Mouse (Mus musculus): ENCODE measurements at regions not wholly inside any gene's neighbourhood (a gene's known extent, or its start where the extent isn't known, plus 50 kb on each side); places are given as distances from the start of the nearest gene placed in this dataset.

GRCm38 (mm10) chr12:97952204-97952603, 307.1 kb downstream of the Galc start:
- DNase-seq (ENCODE audit: low spot score in 2 of 2): peak; percentile 12 to 21

DNA sequence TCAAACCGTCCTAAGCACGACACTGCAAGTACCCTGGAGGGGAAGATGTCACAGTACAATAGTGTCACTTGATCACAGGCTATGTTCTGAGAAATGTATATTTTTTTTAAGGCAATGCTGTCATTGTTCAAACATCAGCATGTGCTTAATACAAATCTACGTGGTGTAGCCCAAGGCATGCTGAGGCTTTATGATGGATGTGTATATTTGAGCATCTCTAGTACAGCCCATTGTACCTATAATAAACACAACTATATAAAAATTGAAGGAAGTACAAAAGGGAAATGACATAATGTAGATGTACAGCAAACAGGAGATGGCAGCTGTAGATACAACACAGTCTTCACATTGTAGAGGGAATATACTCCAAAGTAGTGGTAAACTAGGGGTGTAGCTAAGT, 309.2 kb downstream of the Galc start:
- no peak for DNase-seq (ENCODE audit: low spot score in 2 of 2)
- intact Hi-C loops (cut with DNase I): no loop called here

More at GRCm38 (mm10) chr12:97952204-97952603, 307.1 kb downstream of the Galc start:
- intact Hi-C loops (cut with DNase I): no loop called here

GRCm38 (mm10) chr12:97947421-97947820, 311.8 kb downstream of the Galc start:
- intact Hi-C loops (cut with DNase I): no loop called here

DNA sequence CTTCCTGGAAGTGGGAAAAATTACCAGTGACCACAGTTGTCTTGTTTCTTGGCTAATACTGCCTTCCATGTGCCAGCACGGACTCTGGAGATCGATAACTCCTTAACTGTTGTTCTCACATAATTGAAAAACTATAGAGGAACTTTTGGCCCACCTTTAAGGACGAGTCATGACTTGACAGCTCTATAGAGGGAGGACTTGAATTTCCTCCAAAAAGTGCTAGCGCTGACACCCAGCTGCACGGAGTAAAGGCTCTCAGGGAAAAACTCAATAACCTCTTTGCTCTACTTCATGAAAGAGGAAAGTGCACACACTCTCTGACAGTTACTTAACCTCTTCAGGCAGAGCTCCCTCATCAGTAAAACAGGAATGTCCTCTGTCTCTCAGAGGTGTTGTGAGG, 320.9 kb downstream of the Galc start:
- intact Hi-C loops (cut with DNase I): no loop called here
- no peak for DNase-seq (ENCODE audit: low spot score in 2 of 2)

More at GRCm38 (mm10) chr12:97947421-97947820, 311.8 kb downstream of the Galc start:
- no peak for DNase-seq (ENCODE audit: low spot score in 2 of 2)

- intact Hi-C loops (cut with DNase I): no loop called here
- DNase-seq (ENCODE audit: low spot score in 2 of 2): no peak
Observed at GRCm38 (mm10) chr12:97929877-97930276, 329.4 kb downstream of the Galc start.

GRCm38 (mm10) chr12:97927036-97927435, 332.2 kb downstream of the Galc start:
- intact Hi-C loops (cut with DNase I): no loop called here
- no peak for DNase-seq (ENCODE audit: low spot score in 2 of 2)

- DNase-seq (ENCODE audit: low spot score in 2 of 2): no peak
- intact Hi-C loops (cut with DNase I): no loop called here
Observed at GRCm38 (mm10) chr12:97921349-97922264, 337.7 kb downstream of the Galc start.

- DNase-seq (ENCODE audit: low spot score in 2 of 2): peak in 1 of 2 experiments; percentile 7
- intact Hi-C loops (cut with DNase I): no loop called here
Observed at GRCm38 (mm10) chr12:97918416-97918815, 340.8 kb downstream of the Galc start.

GRCm38 (mm10) chr12:97915026-97915425, 344.2 kb downstream of the Galc start:
- intact Hi-C loops (cut with DNase I): no loop called here
- DNase-seq (ENCODE audit: low spot score in 2 of 2): no peak

GRCm38 (mm10) chr12:97912730-97913129, 346.5 kb downstream of the Galc start:
- intact Hi-C loops (cut with DNase I): no loop called here
- DNase-seq (ENCODE audit: low spot score in 2 of 2): no peak

DNA sequence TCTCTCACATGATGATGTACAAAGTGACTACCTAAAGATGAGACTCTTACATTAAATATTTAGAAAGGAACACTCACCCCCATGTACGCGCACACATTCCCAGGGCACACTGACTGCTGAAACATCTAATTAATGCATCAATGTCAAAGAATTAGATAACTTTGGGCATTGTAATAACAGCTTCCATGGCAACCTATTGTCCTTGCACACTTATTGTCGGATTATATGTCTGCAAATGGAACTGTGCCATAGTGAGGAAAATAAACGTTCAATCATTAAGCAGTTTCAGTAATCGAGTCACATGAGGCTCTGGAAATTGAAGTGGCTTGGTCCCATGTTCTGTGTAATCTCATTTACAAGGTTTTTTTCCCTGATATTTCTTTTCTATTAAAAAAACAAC, 360.0 kb downstream of the Galc start:
- intact Hi-C loops (cut with DNase I): no loop called here
- no peak for DNase-seq (ENCODE audit: low spot score in 2 of 2)

DNA sequence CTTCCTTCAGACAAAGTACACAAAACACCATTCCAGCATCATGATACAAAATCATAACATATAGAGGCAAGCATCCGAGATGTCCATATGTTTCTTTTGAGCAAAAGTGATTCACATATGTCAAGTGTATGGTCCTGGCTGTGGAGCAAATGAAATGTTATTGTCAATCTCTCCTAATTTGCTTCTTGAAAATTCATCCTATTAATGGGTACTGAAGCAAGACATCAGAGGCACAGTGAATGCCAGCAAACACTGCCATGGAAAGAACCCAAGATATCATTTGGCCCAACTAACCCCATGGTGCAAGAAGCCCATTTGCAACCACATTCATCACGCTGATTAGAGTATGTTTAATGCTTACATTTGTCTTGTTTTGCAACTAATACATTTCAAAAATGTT, 361.1 kb downstream of the Galc start:
- no peak for DNase-seq (ENCODE audit: low spot score in 2 of 2)
- intact Hi-C loops (cut with DNase I): no loop called here

DNA sequence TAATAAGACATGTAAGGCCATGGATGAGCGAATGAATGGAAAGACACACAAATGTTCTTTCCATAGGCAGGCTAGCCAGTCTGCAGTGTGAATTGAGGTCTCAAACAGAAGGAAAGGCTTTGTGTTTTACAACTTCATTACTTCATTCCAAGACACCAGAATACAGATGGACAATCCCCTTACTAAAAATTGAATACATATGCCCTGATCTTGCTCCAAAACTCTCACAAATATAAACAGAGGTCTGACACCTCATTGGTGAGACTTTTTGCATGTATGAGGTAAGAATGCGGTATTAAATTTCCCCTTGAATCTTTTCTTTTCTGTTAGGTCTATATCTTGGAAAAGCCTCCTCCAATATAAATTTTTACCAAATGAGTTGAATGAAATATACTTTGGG, 363.3 kb downstream of the Galc start:
- intact Hi-C loops (cut with DNase I): no loop called here
- DNase-seq (ENCODE audit: low spot score in 2 of 2): no peak

- DNase-seq (ENCODE audit: low spot score in 2 of 2): peak in 1 of 2 experiments; percentile 10
- intact Hi-C loops (cut with DNase I): no loop called here
Observed at GRCm38 (mm10) chr12:97888801-97889455, 370.3 kb downstream of the Galc start.

GRCm38 (mm10) chr12:97888291-97888800, 370.9 kb downstream of the Galc start:
- intact Hi-C loops (cut with DNase I): no loop called here
- no peak for DNase-seq (ENCODE audit: low spot score in 2 of 2)

DNA sequence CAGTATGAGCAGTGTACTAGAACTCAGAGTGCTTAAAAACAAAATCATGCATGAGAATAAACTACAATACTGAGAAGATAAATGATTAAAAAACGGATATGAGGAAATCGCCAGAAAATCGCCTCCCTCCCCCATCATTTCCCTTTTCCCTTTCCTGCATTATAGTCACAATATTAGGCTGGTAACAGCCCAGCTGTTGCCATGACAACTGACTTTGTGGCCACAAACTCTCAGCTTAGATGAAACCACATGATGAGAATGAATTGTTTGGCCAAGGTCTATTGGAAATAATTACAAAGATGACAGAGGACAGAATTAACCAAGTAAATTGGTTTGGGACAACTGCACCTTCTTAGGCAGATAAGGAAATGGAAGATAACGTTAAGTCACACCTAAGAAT, 376.8 kb downstream of the Galc start:
- DNase-seq (ENCODE audit: low spot score in 2 of 2): no peak

GRCm38 (mm10) chr12:97872391-97872790, 386.9 kb downstream of the Galc start:
- peak; percentile 70 to 76 for DNase-seq (ENCODE audit: low spot score in 2 of 2)
- intact Hi-C loops (cut with DNase I): loop anchor here (5.0 to 10.0 kb wide), 2 partner anchors 310 to 348 kb away; no protein-coding TSS in a partner anchor

More for the DNA sequence above, 376.8 kb downstream of the Galc start:
- intact Hi-C loops (cut with DNase I): no loop called here

DNA sequence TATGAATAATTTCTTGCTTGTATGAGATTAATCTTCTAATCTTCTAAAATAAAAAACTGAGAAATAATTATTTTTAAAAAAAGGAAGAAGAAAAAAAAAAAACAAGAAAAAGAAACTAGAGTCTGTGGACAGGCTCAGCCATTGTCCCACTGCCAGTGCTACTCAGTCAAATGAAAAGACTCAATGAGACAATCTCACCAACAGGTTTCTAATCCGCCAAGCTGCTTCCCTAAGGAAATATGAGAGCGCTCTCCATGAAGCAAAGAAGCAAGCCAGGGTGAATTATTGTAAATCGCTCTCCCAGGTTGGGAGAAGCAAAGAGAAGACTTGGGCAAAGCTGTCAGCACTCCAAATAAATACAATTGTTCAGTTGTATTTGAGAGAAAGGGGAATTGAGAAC, 396.3 kb downstream of the Galc start:
- intact Hi-C loops (cut with DNase I): no loop called here
- DNase-seq (ENCODE audit: low spot score in 2 of 2): no peak

DNA sequence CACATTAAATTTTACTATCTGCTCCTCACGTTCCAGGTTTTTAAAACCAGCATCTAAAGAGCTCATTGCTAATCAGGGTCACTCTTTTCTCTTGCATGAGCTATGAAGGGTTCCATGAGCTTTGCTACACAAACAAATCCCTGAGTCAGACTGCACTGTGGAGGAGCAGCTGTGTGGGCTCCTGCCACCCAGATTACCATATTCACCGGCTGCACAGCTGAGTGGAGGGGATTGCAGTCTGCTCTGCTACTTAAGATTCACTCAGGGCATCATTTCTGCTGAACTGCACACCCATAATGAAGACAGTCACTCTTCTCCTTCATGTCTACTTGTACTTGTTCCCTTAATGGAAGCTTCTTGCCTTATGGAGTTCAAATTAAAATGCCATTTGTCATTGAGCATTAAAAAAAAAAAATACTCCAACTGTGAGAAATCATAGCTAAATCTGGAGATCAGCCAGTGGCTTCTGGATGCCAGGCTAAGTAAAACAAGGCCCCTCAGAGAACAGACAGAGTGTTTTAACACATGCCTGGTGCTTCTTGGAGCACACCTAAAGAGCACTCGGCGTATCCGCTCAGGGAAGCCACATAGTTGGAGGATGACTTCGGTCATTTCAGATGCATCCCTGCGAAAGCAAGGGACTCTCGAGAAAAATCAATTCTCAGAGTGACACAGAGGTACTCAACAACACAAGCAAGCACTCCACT, 422.9 kb downstream of the Galc start:
- intact Hi-C loops (cut with DNase I): no loop called here
- DNase-seq (ENCODE audit: low spot score in 2 of 2): peak; percentile 45 to 60
